Mouse (Mus musculus): ENCODE results near the gene Apod. TPM values are rescaled to one million over a fixed set of nuclear protein-coding genes. Genes with fewer than 3 reads are reported as not detected.
"Not testable (repeated sequence)": the region's sequence is repeated elsewhere in the genome, so short reads cannot be mapped to it uniquely, and the experiment has no call there.

Gene Apod
- total RNA-seq, 2 experiments from 2014 or later = 2.1 to 3.0 TPM

GRCm38 (mm10) chr16:31326679-31327078 lies 12.1 kb upstream of the Apod start:
- intact Hi-C loops (cut with DNase I) = no loop called here
- peak; percentile 33 to 35 for DNase-seq

GRCm38 (mm10) chr16:31325966-31326365 lies 11.4 kb upstream of the Apod start:
- DNase-seq = peak; percentile 32 to 43
- intact Hi-C loops (cut with DNase I) = no loop called here

GRCm38 (mm10) chr16:31325120-31325519 lies 10.5 kb upstream of the Apod start:
- intact Hi-C loops (cut with DNase I) = no loop called here
- DNase-seq = no peak

GRCm38 (mm10) chr16:31321501-31321900 lies 6.9 kb upstream of the Apod start:
- no peak for DNase-seq
- intact Hi-C loops (cut with DNase I) = no loop called here

DNA sequence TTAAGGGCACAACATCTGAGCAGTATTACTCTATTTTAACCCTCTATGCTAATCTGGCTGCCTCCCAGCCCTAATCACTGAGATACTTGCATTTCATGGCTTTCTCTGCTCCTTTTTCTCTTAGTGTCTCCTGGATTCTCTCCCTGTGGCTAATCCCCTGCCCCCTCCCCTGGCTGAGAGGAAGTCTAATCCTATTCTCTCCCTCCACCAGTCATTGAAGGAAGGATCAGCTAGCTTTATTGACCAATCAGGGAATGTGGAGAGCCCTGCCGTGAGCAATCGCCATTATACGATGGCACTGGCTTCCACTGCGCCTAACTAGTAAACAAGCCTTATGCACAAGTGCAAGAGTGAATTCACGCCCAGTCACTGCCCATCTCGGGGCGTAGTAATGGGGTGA lies 6.3 kb upstream of the Apod start:
- intact Hi-C loops (cut with DNase I) = no loop called here
- no peak for DNase-seq

DNA sequence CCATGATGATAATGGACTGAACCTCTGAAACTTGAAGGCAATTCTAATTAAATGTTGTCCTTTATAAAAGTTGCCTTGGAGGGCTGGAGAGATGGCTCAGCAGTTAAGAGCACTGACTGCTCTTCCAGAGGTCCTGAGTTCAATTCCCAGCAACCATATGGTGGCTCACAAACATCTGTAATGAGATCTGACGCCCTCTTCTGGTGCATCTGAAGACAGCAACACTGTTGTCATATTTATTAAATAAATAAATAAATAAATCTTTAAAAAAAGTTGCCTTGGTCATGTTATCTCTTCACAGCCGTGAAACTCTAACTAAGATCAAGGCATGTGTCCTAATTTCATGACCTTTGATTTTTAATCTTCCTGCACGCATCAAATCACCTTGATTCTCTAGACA lies 5.1 kb upstream of the Apod start:
- DNase-seq = not testable (repeated sequence)
- intact Hi-C loops (cut with DNase I) = loop anchor here (5.0 kb wide), 1 partner anchor 42 kb away; the partner anchor contains the start of gene Ppp1r2

DNA sequence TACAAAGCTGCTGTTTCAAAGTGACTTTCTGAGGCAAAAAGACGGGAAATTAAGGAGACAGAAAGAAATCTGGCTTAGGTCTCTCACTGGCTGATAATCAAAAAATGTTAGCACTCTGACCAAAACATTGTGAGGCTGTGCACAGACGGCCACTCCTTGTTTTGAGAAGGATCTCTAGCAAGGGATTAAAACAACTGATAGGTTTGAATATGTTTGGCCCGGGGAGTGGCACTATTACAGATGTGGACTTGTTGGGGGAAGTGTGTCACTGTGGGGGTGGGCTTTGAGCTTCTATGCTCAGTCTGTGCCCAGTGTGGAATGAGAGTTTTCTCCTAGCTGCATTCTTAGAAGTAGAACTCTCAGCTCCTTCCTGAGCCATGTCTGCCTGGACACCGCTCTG lies 4.7 kb upstream of the Apod start:
- intact Hi-C loops (cut with DNase I) = loop anchor here (5.0 kb wide), 1 partner anchor 42 kb away; the partner anchor contains the start of gene Ppp1r2
- no peak for DNase-seq

- no peak for DNase-seq
- intact Hi-C loops (cut with DNase I) = loop anchor here (5.0 kb wide), 1 partner anchor 41 kb away; the partner anchor contains the start of gene Ppp1r2
Measured at GRCm38 (mm10) chr16:31318418-31318817, 3.8 kb upstream of the Apod start.

GRCm38 (mm10) chr16:31316246-31317143 lies 1.9 kb upstream of the Apod start:
- peak; percentile 65 to 69 for DNase-seq
- intact Hi-C loops (cut with DNase I) = loop anchor here (5.0 kb wide), 1 partner anchor 39 kb away; the partner anchor contains the start of gene Ppp1r2

DNA sequence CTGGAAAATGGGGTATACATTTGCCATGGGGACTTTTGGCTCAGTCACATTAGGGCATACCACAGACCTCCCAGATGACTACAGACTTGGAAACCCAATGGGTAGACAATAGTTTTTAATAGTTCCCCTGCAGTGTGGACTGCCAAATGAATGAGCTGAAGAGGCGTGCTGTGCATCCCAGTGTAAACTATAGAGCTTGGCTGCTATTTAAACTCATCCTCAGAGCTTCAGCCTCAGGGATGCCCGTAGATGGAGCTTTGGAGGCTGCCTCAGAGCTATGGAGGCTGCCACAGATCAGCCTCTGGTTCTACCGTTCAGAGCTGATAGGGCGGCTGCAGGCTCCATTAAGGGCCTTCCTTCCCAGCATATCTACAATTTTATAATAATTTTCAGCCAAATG lies 686 bp upstream of the Apod start:
- no peak for DNase-seq
- intact Hi-C loops (cut with DNase I) = loop anchor here (5.0 kb wide), 1 partner anchor 38 kb away; the partner anchor contains the start of gene Ppp1r2

GRCm38 (mm10) chr16:31313611-31314010 lies 997 bp downstream of the Apod start:
- intact Hi-C loops (cut with DNase I) = no loop called here
- no peak for DNase-seq

DNA sequence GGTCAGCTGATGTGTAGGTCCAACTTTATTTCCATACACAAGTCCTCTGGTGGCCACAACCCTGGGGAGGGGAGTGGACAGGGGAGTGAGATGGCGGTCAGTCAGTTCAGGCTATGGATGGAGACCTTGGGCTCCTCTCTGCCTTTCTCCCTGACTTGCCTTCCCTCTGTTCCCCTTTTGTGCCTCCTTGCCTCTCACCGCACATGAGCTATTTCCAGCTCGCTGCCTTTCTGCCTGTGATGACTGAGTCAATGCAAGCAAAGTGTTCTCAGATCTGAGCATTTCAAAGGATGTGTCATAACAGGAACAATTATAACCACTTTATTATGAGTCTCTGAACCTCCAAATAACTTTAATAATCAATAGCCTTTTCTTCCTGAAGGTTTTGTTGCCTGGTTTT lies 2.3 kb downstream of the Apod start:
- intact Hi-C loops (cut with DNase I) = no loop called here
- DNase-seq = no peak

DNA sequence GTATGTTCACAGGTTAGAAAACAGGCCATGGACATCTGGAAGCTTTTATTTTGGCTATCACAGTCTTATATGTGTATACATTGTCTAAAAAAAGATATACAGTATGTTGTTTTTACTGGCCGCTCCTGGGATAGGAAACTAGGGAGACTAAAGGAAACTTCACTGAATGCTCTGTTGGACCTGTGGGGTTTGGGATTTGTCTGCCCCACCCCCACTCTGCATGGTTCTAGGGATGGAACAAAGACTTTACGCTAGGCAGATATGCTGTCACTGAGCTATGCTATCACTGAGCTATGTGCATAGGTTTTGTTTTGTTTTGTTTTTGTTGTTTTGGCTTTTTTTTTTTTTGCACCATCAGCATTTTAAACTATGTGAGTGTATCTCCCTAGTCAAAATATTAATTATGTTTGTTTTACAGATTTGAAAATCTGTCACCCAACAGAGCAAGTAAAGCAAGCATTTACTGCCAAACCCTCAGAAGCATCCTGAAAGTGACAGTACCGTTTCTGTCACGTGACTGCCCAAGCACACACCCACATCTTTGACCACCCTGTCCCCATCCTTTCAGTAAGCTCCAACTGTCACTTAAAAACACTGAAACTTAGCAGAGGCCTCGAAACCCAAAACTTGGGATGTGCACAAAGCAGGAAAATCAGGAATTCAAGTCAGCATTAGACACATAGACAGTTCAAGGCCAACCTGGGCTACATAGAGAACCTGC lies 9.2 kb downstream of the Apod start:
- intact Hi-C loops (cut with DNase I) = no loop called here
- DNase-seq = no peak

DNA sequence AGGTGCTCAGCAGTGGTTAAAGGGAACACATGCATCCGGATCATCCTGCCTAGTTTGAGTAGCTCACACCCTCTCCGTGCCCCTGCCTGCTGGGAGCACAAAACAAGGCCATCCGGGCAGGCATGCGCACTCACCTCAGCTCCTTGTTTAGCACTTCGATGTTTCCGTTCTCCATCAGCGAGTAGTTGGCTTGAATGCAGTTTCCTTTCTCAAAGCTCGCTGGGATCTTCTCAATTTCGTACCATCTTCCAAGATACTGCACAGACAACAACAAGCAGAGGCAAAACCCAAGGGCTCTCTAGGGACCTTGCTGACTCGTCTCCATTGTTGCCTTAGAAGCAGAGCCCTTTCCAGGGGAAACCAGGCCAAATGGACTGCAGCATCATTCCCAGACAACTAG lies 11.3 kb downstream of the Apod start:
- DNase-seq = peak; percentile 34 to 36
- intact Hi-C loops (cut with DNase I) = no loop called here

GRCm38 (mm10) chr16:31300883-31301532 lies 13.6 kb downstream of the Apod start:
- intact Hi-C loops (cut with DNase I) = no loop called here

GRCm38 (mm10) chr16:31300467-31300866 lies 14.1 kb downstream of the Apod start:
- DNase-seq = no peak
- intact Hi-C loops (cut with DNase I) = no loop called here

More at GRCm38 (mm10) chr16:31300883-31301532, 13.6 kb downstream of the Apod start:
- DNase-seq = no peak

- no peak for DNase-seq
- intact Hi-C loops (cut with DNase I) = no loop called here
Measured at GRCm38 (mm10) chr16:31299960-31300353, 14.7 kb downstream of the Apod start.

DNA sequence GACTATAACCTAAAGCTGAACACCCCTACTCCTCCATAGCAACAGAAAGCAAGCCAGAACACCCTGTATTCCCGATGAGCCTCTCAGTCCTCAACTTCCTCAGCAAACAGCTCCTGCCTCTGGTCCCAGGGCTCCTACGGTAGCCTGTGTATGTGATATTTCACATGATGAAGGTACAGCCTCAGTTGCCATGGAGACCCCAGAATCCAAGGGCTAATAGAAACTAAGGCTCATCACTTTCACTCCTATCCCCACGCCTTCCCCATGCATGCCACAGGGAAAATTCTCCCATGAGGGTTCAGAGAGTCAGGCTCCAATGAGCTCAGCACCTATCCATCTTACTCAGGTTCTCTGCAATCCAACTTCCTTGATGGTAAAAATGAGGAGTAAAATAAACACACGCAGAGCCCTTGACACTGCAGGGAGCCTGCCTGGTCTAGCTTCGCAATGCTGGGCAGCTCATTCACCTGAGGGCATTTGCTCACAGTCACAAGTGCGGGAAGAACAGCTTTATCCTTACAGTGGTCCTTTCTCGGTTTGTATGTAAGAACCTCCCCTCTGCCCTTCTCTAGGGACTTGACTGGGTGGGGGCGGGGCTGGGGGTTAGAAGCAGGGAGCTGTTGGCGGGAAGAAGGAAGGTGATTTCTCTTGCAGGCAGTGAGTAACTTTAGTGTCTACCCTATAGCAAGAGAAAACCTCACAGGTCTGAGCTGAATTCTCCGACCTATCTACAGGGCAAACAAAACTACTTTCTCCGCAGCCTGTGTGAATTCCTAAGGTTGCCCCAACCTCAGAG lies 15.2 kb downstream of the Apod start:
- intact Hi-C loops (cut with DNase I) = no loop called here
- DNase-seq = no peak

GRCm38 (mm10) chr16:31297113-31297512 lies 17.5 kb downstream of the Apod start:
- no peak for DNase-seq
- intact Hi-C loops (cut with DNase I) = no loop called here

GRCm38 (mm10) chr16:31293761-31294160 lies 20.8 kb downstream of the Apod start:
- DNase-seq = no peak
- intact Hi-C loops (cut with DNase I) = no loop called here

Data from heart, postnatal 14 days (tissue).